Mouse (Mus musculus) embryonic fibroblast, embryonic 13.5 days (primary cell): ENCODE results near the gene Spata45. TPM values are rescaled to one million over a fixed set of nuclear protein-coding genes. Genes with fewer than 3 reads are reported as not detected.

Experiments
- H3K27ac ChIP-seq: 2 replicates; pipeline ENCODE4 v1.5.1; 2012; ENCODE audit warnings: low read length, control low read depth, inconsistent platforms; ENCODE audit not compliant: insufficient read depth
- H3K4me1 ChIP-seq: 2 replicates; pipeline ENCODE4 v1.6.1; 2011; ENCODE audit warnings: low read length; ENCODE audit not compliant: control insufficient read depth, insufficient read depth
- H3K4me3 ChIP-seq: 2 replicates; pipeline ENCODE4 v1.5.1; 2011; ENCODE audit warnings: mild to moderate bottlenecking, control low read depth, low read length; ENCODE audit not compliant: insufficient read depth
- CTCF ChIP-seq: IDR thresholded peaks from 2 replicates; pipeline ENCODE4 v1.5.1; 2011; ENCODE audit warnings: mild to moderate bottlenecking, control low read depth, low read length, moderate library complexity, borderline replicate concordance; ENCODE audit not compliant: insufficient read depth
- POLR2A ChIP-seq: IDR thresholded peaks from 2 replicates; pipeline ENCODE4 v1.6.1; 2011; ENCODE audit warnings: low read depth, mild to moderate bottlenecking, control low read depth, low read length, moderate library complexity
- polyA plus RNA-seq: library from polyadenylated mRNA; stranded (reverse); fragments of >200 nt; gene quantifications from 2 replicates; pipeline ENCODE4 v1.2.4, GENCODE M21; 2011; ENCODE audit warnings: low read depth; ENCODE audit not compliant: missing spikeins, insufficient read length

Gene Spata45
- not detected in 2 replicates for polyA plus RNA-seq

DNA sequence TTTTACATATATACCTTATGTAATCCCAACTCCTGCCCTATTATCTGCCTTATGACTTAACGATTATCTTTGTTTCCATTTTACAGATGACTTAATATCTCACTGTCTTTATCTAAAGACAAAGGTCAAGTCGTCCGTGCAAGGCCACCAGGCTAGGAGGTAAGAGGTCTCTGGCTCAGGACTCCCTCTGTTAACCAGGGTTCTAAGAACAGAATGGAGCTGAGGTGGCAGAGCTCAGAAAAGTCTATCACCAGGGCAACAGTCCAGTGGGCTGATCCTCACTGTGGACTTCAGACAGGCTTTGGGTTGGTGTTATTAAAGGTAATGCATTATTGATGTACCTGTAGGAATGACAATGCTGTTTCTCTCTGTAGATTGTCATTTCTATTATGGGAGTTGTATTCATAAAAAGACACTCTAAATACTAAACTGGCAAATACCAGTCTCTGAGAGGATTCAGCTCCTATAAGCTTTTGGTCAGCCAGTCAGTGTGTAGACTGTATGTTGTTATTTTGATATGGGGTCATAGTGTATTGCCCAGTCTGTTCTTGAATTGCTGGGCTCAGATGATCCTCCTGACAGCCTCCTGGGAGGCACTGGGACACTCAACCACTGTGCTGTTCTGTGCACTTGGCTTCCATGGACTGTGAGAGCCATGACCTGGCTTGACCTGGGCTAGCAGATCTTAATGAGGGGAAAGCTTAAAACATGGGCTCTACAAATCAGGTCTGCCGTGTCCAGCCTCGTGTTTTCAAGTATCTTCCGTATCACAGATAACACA is at the start of gene Spata45:
Gene Spata45 (plus strand): TSS at position 86 of the 781 bp plus-strand sequence.
- no peak for TF ChIP-seq CTCF
- TF ChIP-seq POLR2A = no peak
- Histone ChIP-seq H3K4me3 (no peak within 1 kb of the TSS), H3K27ac (no peak within 1 kb of the TSS), H3K4me1 (peaks cover 5% of the 10 kb centered on the region; the same call in 1 of the 2 replicates)

DNA sequence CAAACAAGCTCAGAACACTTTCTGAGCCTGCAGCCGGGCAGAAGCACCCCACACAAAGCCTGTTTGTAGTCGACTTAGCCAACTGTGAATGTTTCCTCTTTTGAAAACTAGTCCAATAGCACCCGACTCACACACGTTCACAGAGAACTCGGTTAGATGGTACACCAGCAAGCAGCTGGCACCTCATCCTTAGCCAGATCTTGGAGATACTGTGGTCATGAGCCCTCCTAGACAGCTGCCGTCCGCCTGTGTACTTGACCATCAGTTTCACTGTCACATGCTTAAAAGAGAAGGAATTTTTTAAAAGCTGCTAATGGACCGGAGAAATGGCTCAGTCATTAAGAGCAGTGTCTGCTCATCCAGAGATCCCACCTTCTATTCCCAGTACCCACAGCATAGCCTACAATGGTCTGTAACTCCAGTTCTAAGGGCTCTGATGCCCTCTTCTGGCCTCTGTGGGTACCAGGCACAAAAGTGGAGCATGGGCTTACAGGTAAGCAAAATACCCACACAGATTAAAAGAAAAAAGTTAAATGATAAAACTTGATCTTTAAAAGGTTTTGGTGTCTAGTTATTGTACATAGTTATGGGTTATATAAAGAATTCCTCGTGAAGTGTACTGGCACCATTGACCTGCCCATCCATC is 46.9 kb upstream of the Spata45 start:
- H3K4me1 ChIP-seq = no peaks in the 10 kb centered on the region
- H3K27ac ChIP-seq = no peak overlapping the region
- H3K4me3 ChIP-seq = no peak overlapping the region
- TF ChIP-seq CTCF = no peak
- TF ChIP-seq POLR2A = no peak

DNA sequence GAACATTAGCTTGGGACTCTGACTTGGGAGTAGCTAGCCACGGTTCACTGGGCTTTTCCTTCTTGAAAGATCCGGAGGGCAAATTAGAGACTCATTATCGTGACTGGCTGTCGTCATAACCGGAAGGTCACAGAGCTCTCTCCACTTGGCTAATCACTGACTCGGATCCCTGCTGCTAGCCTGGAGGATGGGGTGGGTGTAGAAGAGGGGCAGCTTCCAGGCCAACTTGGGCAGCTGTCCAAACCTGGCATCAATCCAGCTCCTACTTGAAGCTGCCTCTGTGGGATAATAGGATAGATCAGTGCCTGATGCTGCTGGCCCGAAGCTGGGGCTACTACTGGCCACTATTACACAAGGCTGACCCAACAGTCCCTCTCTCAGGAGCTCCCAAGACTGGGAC is 40.9 kb upstream of the Spata45 start:
- TF ChIP-seq POLR2A (no peak), CTCF (no peak)

DNA sequence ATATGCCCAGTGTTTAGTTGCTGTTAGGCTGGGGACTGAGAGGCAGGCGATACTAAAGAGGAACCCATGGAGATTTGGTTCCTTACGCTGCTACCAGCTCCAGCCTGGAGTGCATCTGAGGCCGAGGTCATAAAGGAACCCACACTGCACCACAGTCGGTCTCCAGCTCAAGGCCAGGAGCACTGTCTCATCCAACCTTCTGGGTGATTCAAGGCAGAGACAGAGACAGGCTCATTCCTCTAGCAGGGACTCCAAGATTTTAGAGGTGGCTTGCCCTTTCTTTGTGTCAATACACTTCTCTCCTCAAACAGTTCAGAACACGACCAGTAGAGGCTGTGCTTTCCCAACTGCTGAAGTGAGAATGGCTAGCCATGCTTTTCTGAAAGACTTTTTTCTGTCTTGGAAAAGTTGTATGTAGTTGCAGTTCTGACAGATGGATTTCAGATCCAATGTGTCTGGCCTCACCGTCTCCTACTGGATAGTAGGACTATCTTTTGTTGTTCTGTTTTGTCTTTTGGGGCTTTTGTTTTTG is 40.0 kb upstream of the Spata45 start:
- TF ChIP-seq POLR2A = no peak
- TF ChIP-seq CTCF = no peak
- peaks cover 8% of the 10 kb centered on the region for H3K4me1 ChIP-seq
- no peak overlapping the region for H3K27ac ChIP-seq
- no peak overlapping the region for H3K4me3 ChIP-seq

More for the DNA sequence above, 40.9 kb upstream of the Spata45 start:
- Histone ChIP-seq H3K27ac (no peak overlapping the region), H3K4me3 (no peak overlapping the region), H3K4me1 (peaks cover 8% of the 10 kb centered on the region)

DNA sequence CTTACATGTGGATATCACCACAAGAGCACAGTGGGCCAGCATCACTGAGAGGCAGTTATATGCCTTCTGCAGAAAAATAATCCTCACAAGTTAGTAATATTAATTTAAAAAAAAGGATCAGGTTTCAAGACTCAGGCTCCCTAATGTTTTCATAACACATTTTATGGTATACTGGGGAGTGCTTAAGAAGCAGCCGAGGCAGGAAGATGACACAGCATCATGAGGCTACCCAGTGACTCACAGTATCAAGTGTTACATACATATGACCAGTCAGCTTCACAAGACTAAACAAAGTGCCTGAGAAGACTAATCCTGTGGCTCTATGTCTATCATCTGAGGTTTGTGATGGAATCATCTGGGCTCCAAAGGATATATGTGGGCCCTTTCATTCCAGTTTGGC is 38.4 kb upstream of the Spata45 start:
- TF ChIP-seq POLR2A (no peak), CTCF (no peak)
- Histone ChIP-seq H3K27ac (peak overlapping the region; percentile 49; the same call in 1 of the 2 replicates), H3K4me3 (no peak overlapping the region), H3K4me1 (peaks cover 8% of the 10 kb centered on the region)

DNA sequence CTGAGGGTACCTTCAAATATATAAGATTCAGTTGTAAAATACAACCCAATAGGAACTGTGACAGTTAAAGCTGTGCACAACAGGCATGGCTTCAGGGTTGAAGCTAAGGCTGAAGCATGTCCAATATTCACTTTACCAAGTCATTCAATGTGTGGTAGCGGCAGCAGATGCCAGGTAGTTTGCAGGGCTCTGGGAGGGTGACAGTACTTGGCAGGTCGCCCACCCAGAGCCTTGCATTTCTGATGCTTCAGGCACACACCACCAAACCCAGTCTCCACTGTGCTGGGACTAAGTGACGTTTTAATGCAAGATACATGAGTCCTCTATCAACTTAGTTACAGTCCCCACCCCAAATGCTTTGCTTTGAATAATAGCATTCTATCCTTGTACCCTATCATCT is 35.8 kb upstream of the Spata45 start:
- Histone ChIP-seq H3K4me3 (no peak overlapping the region), H3K4me1 (peaks cover 8% of the 10 kb centered on the region), H3K27ac (no peak overlapping the region)
- no peak for TF ChIP-seq CTCF
- no peak for TF ChIP-seq POLR2A

DNA sequence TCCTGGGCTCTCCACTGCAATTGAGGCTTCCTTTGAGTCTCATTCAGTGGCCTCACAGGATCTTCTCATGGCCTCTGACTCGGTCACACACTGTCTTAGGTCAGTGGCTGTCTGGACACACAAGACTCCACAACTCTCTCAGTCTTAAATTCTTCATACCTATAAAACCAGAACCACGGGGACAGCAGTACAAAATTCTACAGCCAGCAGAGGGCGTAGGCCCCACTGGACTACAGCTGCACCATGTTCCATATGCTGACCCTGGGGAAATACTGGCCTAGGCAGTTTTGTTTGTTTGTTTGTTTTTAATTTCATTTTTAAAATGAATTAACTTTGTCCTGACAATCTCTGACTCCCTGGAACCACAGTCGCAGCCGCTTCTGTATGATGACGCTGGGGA is 34.2 kb upstream of the Spata45 start:
- Histone ChIP-seq H3K27ac (no peak overlapping the region), H3K4me1 (peaks cover 8% of the 10 kb centered on the region), H3K4me3 (no peak overlapping the region)
- TF ChIP-seq CTCF (peak; percentile 24; the same call in 1 of the 2 replicates), POLR2A (no peak)

DNA sequence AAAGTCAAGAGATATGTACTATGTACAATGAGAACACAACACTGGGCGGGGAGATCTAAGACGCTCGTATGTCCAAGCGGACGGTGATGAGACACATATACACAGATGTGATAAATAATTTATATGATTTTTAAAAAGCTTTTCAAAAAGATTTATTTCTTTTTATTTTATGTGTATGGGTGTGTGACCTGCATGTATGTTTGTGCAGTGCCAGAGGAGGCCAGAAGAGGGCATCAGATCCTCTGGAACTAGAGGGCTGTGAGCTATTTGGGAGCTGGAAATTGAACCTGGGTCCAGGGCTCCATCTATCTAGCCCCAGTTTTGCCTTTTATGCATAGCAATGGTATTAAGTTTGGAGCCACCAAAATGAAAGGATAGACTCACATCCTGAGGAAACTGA is 27.7 kb upstream of the Spata45 start:
- H3K4me1 ChIP-seq = no peaks in the 10 kb centered on the region
- no peak overlapping the region for H3K4me3 ChIP-seq
- no peak overlapping the region for H3K27ac ChIP-seq
- TF ChIP-seq CTCF (peak; percentile 15; the same call in 1 of the 2 replicates), POLR2A (no peak)

DNA sequence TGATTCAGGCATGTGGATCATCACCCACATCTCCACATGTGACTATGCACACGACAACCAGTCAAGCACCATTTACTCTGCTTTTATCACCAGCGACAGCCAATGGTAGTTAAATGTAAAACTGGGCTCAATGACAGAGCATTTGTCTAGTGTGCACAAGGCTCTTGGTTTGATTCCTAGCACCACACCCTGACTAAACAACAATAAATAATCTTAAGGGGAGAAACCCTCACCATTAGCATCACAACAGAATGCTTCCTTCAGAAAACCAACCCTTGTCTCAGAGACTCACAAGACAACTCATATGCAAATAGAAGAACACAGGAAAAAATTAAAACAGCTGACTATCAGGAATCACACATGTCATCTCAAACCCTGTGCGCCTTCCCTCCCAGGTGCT is 22.2 kb upstream of the Spata45 start:
- no peak overlapping the region for H3K27ac ChIP-seq
- H3K4me1 ChIP-seq = no peaks in the 10 kb centered on the region
- H3K4me3 ChIP-seq = no peak overlapping the region
- TF ChIP-seq POLR2A (no peak), CTCF (no peak)

DNA sequence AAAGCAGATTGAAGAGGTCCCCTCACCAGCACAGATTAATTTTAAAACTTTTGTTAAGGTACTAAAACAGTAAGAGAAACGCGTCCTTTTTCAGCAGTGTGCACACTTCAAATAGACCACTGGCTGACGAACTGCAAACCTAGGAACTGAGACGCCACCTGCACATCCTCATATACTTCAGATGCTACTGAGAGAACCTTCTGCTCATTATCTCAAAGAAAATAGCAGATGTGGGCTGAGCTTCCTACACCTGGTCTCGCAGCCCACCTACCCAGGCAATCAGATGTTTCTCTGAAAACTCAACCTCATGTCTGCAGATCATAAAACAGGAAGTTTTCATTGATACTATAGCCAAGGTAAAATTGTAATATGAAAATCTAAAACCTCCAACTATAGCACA is 16.6 kb upstream of the Spata45 start:
- H3K4me1 ChIP-seq = no peaks in the 10 kb centered on the region
- H3K4me3 ChIP-seq = no peak overlapping the region
- TF ChIP-seq CTCF = no peak
- no peak for TF ChIP-seq POLR2A
- H3K27ac ChIP-seq = no peak overlapping the region
